Mouse (Mus musculus): ENCODE data around the gene Jmjd6.

GRCm38 (mm10) chr11:116843261-116844233, at the start of gene Jmjd6, which contains the start of gene Mettl23:
- no peak for TF ChIP-seq CTCF (IDR thresholded peaks at IDR 0.05)
- TF ChIP-seq EP300 (IDR thresholded peaks at IDR 0.05) = no peak; the same call in 1 of the 2 replicates
